Mouse (Mus musculus) small intestine, adult 2 months (tissue): ENCODE data around the gene Metrn.

Source experiments
- CTCF ChIP-seq: fragments of 200-500 bp; IDR thresholded peaks from 2 replicates; pipeline ENCODE4 v1.5.1; 2012; ENCODE audit warnings: low read depth, mild to moderate bottlenecking, control low read depth, inconsistent platforms, low read length, moderate library complexity, mixed read lengths; ENCODE audit not compliant: insufficient replicate concordance, insufficient read length; ENCODE audit errors: extremely low read depth
- POLR2A ChIP-seq: fragments of 200-500 bp; IDR thresholded peaks from 2 replicates; pipeline ENCODE4 v1.6.1; 2012; ENCODE audit warnings: low read depth, mild to moderate bottlenecking, control low read depth, inconsistent platforms, low read length, moderate library complexity

DNA sequence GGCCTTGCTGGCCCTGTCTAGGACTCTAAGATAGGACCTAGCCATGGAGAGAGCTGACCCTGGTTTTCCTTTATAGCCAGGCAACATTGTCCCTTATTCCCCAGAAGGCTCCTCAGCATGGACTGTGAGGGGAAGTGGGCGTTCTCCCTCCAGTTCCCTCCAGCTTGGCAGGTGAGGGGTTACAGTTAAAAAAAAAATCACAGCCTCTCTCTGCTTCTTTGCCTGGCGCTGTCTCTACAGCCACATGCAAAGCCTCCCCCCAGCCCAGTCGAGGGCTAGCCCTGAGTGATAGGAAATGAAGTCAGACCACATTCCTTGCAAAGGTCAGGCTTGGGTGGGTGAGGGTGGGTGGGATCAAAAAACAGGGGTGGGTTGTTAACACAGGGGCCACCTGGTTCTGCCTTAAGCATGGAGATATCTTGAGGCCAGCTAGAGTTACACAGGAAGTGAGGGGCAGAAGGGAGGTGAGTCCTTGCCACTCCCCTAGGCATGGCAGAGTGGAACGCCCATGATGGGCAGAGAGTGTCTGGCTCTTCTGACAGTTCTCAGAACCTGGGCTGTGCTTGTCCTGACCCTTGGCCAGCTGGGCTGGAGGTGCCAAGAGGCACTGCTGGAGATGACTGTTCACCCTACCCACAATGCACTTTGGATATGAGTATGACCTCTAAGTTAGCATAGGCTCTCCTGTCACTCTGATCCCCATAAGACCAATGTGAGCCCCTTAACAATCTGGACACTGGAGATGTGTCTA lies 41.1 kb downstream of the Metrn start:
- TF ChIP-seq POLR2A (no peak), CTCF (no peak)
